Mouse (Mus musculus) frontal cortex, postnatal 14 days (tissue): Measurements from ENCODE around the gene Exoc3l.

Experiments
- DNase-seq, 2 experiments: peaks; one replicate each; pipeline ENCODE4 v3.0.0; 2022; ENCODE audit warnings: low spot score in 2 of 2

The Exoc3l gene

DNA sequence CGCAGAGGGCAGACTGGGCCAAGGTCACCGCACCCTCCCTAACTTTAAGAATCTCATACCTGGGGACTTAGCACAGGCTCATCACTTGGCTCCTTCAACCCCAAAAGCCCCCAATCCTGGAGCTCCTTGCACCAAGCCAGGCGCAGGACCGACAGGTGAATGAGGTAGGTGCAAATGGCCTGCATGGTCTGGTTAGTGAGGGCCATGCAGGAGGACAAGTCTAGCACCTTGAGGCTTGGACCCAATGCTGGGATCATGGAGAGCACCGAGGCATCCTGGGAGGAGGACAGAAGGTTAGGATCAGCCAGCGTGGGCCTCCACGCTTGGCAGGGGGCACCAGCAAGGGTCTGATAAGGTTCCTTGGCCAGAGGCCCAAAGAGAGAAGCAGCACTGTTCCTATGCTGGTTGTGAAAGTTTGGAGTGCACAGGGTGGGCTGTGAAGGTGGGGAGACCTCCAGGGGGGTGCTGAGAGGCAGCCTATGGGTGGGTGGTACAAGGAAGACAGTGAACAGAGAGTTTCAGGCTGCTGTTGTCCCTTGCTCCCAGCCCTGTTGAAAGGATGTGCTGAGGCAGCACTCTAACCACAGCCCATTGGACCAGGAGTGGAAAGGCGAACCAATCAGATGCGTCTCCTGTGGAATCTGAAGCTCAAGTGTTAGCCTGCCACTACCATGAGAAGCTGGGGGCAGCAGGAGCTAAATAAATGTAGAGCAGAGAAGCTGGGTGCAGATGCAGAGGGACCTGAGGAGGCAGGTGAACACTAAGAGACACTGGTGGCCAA lies 17.9 kb upstream of the Exoc3l start:
- DNase-seq = no peak

DNA sequence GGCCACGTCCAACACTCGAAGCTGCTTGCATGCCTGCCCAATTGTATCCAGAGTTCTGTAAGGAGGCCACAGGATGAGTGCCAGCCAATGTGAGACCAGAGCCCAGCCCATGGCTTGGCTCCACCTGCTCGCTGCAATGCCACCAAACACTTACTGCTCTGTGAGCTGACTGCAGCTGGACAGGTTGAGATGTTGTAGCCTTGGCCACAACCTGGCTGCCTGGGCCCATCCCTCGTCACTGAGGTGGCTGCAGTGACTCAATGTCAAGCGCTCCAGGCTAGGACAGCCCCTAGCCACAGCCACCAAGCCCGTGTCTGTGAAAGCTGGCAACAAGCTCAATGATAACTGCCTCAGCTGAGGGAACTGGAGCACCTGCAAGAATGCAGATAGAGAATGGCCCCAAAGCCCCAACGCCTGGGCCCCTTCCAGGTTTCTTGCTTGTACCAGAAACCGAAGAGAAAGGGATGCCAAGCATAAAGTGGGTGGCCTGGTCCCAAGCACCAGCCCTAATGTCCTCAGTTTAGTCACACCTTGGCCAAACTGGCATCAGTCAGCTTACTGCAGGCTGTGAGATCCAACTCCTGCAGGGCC lies 17.1 kb upstream of the Exoc3l start:
- no peak for DNase-seq

DNA sequence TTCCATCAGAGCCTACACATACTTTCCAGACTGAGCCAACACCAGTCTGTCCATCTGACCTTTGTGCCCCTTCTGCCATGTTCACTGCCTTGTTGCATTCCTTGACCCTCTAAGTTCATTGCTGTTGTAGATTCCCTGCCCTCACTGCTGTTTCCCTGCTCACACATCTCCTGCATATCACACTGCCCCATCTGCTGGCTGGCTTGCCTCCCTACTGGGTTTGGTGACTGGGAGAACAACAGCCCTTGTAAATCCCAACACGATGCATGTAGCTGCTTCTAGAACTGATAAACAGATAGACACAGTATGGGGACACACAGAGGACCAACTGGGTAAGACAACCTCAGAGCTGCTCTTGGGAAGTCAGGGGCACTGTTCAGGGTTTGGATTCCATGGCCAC lies 15.8 kb upstream of the Exoc3l start:
- no peak for DNase-seq

DNA sequence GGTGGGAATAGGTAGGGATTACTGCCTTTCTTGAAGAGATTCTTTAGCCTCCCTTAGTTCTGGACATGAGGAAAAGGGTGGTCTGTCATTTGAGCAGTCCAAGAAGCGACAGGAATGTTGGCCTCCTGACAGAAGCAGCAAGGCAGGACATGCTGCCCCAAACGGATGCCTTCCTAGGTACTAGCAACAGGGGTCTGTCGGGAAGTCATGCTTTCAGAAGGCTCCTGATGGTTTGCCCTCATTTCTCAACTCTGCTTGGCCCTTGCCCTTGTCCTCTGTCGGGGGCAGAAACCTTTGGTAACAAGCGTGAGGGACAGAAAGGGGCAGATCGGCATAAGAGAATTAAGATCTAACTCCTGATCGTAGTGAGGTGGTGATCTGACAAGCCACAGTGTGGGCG lies 14.2 kb upstream of the Exoc3l start:
- DNase-seq = no peak

DNA sequence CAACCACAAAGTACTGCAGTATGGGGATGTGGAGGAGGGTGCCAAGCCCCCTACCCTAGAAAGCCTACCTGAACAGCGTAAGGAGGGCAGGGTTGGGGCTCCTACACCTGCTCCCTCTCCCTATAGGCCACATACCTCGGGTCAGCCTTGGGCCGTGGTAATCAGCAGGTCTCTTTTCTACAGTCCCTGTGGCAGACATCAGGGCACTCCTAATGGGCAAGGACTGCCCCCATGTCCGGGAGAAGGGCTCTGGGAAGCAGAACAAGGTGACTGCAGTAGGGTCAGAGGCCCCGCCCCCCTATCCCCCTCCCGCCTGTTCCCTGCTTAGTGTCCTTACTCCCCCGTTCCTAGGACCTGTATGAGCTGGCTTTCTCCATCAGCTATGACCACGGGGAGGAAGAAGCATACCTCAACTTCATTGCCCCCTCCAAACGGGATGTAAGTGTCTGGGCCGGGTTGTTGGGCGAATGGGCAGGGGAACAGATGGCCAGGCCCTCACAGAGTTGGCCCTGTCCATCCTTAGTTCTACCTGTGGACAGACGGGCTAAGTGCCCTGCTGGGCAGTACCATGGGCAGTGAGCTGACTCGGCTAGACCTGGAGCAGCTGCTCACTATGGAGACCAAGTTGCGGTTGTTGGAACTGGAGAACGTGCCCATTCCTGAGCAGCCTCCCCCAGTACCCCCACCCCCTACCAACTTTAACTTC lies 13.4 kb upstream of the Exoc3l start:
- DNase-seq = no peak

DNA sequence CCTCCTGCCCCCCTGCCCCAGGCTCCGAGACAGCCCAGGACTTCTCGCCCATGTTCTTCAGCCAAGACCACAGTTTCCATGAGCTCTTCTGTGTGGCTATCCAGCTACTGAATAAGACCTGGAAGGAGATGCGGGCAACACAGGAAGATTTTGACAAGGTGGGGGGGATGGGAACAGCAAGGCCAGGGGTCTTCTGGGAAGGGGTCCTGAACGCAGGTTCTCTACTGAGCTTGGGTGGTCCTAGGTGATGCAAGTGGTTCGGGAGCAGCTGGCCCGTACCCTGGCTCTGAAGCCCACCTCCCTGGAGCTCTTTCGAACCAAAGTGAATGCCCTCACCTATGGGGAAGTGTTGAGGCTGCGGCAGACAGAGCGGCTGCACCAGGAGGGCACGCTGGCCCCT lies 12.5 kb upstream of the Exoc3l start:
- no peak for DNase-seq

DNA sequence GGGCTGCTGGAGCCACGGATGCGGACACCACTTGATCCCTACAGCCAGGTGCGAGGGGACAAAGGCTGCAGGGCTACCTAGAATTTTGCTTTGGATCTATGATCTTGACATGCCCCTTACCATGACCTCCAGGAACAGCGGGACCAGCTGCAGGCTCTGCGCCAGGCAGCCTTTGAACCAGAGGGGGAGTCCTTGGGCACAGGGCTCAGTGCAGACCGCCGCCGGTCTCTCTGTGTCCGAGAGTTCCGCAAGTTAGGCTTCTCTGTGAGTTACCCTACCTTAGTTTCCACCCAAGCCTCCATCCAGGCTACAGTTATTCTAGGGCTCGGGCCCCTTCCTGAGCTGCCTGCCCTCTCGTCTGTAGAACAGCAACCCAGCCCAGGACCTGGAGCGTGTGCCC lies 11.8 kb upstream of the Exoc3l start:
- DNase-seq = no peak

DNA sequence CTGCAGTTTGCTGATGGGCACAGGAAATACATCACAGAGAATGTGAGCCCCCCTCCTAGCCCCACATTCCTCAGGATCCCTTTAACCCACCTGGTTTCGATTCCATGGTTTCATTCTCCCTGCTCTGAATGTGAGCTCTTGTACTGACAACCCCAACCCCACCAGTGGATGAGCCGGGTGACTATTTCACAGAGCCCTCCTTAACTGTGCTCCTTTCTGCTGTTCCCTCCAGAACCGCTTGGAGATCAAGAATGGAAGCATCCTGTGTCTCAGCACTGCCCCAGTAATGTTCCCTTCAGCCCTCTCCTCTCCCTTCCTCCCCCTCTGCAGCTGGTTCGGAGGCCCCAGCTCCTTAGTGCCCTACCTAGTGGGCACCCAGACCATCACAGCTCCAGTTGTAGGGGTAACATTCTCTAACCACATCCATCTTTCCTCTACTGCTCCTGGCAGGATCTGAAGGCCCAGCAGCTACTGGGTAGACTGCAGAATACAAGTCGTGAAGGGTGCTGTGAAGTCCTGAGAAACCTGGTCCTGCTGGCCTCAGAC lies 10.3 kb upstream of the Exoc3l start:
- no peak for DNase-seq

DNA sequence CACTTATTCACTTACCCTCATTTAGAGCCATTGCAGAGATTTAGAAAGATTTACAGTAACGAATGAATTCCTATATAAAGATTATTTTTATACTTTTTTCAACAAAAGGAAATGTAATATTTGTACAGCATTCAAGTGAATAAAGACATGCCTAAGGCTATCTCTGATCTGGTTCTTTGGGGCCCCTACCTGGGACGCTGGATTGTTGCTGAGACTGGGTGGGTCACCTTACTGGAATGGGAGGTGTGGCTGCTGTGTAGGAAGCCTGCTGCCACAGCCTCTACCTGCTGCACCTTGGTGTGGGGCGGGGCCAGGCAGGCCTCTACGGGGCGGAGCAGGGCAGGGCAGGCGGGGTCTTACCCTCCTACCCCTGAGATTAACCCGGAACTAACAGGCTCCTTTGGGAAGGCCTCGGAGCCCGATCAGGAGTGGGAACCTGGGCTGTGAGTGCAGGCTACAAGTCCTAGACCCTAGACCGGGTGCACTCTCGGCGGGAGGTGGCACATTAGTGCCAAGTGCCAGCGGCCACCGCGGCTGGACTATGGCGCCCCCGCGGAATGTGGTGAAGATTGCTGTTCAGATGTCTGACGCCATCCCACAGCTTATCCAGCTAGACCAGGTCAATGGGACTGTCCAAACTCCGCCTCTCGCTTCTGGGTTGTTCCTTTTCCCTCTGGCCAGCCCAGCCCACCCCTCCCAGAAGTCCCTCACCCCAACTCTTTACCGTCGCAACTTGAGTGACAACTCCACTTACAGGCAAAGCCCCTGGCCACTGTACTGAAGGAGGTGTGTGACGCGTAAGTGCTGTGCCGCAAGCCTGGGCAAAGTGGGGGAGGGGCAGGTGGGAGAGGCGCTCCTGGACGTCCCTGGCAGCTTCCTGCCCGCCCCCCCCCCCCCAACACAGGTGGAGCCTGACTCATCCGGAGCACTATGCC lies 9.6 kb upstream of the Exoc3l start, which contains the start of gene Elmo3:
Elmo3 (plus strand) TSS at position 391 of the 935 bp plus-strand sequence.
- DNase-seq = peak in 1 of 2 experiments; percentile 46

DNA sequence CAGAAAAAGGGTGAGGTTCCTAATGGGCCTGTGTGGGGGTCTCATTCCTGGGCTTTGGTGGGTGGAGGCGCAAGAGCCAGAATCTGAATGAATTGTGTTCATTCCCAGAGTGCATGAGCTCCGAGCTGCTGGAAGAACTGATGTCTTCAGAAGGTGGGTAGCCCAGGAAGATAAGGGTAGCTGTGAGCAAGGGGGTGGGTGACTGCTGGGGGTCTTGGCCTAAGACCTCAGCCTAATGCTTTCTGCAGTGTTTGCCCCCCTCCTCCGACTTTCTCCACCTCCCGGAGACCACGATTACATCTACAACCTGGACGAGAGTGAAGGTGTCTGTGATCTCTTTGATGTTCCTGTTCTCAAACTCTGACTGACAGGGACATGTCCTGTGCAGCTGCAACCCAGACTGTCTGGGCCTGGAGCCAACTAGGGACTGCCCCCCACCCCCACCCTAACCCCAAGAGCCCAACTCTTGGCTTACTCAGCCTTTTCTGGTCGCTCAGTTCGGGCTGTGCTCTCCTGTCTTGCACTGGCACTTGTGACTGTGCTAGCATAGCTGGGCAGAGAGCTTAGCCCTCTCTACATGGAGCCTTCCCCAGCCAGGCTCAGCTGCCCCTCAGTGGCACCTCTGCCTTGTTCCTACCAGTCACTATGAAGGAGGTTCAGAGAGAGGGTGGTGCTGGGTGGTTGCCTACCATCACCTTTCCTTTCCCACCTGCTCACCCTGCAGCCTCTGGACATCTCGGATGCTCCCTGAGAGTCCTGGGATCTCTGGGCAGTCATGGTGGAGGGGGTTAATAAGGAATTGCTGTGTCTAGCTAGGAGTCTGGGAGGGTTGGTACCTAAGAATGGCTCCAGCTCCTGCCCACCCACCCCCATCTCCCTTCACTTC lies 8.7 kb upstream of the Exoc3l start:
- no peak for DNase-seq

DNA sequence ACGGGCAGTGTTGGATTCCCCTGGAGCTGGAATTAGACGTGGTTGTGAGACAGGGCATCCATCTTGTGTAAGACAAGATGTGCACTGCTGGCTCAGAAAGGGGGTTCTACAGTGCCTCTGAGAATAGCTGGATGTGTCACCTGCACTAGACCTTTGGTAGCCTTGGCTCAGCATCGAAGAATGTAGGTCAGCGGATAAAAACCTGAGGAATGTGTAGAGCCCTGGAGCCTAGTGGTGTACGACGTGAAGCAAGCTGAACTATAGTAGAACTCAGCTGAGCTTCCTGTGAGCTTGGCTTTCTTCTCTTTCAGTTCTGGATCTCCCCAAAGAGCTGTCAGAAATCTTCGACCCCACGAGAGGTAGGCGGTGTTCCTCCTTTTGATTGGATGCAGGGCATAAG lies 8.0 kb upstream of the Exoc3l start:
- DNase-seq = no peak

DNA sequence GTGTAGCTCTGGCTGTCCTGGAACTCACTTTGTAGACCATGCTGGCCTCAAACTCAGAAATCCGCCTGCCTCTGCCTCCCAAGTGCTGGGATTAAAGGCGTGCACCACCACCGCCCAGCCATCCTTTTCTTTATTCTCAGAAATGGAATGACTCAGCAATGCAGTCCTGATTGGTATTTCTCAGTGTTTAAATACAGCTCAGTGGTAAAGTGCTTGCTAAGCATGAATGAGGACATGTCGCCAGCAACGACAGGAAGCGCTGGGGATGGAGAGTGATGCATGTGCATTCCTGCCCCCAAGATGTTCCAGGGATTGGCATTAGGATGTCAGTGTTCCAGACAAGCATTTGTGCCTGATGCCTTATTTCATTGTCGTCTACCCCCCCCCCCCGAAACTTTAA lies 7.5 kb upstream of the Exoc3l start:
- no peak for DNase-seq

DNA sequence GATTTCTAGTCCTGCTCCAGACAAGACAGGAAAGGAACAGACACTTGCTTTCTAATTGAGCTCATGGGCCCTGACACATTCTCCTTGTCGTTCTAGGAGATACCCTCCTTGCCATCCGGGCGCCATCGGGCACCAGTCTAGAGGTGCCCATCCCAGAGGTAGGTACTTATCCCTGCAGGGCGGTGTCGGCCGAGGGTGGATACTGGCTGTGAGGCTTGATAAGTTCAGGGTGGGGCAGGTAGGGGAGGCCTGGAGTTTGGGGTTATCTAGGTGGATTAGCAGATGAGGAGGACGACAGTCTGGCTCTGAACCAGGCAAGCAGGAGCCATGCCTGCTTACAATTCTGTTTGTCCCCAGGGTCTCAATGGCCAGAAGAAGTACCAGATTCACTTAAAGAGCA lies 4.1 kb upstream of the Exoc3l start:
- DNase-seq = no peak

DNA sequence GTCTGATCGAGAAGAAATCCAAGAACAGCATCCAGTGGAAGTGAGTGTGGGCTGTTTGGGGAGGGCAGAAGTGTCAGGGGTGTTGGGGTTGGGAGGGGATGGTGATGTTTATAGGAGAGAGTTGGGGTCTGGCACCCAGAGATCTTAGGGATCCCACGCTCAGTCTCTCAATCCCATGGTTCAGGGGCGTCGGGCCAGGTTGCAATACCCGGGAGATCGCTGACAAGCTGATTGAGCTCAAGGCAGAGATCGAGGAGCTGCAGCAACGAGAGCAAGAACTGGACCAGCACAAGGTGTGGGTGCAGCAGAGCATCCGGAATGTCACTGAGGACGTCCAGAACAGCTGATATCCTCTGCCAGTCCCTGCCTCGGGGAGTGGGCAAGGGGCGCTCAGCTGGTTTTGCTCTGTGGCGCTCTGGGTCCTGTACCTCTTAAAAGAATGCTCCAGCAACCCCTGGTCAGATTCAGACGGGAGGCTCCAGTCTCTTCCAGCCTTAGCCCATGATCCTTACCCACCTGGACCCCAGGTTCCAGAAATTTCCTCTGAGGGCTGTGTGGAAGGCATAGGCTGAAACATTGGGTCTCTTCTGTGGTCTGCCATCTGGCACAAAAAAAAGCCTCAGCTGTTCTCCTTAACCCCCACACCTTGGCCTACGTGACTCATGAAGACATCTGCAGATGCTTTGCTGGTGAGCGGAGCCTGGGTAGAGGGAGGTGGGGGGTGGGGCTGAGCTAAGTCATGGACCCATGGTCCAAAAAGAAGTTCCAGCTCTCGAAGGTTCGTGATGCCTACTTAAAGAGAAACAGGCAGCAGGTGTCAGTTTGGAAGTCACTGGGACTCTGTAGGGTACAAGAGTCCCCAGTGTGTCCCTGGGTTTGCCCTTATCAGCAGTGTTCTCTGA lies 2.7 kb upstream of the Exoc3l start:
- DNase-seq = no peak

DNA sequence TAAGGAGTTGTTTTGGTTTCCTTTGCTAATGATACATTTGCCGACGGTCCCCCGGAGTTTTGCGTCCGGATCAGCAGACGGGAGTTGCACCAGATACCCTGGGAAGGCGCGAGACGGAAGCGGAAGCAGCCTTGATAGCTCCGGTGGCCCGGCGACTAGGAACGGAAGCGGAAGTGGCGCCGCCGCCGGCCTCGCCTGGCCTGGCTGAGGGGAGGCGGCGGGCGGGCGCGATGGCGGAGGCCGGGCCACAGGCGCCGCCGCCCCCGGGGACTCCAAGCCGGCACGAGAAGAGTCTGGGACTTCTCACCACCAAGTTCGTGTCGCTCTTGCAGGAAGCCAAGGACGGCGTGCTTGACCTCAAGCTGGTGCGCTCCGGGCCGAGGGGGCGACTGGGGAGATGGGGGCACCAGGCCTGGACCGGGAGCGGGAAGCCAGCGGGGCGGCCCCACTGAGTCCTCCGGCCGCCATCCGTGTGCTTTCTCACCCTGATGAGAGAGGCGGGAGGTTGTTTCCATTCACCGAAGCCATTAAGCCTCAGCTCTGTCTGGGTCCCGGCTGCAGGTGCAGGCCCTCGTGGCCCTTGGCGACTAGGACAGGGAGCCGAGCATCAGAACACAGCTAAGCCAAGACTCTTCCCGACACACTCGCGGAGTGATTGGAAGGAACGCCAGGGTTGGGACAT lies 1.8 kb upstream of the Exoc3l start, which contains the start of gene E2f4:
E2f4 (plus strand) TSS at position 153 of the 682 bp plus-strand sequence.
- DNase-seq = peak; percentile 81 to 91

DNA sequence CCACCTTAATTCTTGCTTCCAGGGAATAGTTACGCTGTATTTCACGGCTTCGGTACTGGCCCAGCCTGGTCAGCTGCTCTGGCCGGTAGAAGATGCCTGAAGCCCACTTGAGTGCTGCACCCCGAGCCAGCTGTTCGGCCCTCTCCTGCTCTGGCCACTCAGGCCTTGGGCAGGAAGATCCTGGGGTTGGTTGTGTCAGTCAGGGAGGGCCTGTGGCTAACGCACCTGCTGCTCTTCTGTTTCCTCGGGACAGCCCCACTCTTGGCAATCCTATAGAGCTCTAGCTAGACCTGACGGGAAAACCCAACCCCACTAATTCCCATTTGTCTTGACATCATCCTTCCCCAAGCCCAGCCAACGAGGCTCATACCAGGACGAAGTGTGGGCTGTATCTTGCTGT lies 645 bp downstream of the Exoc3l start:
- no peak for DNase-seq

DNA sequence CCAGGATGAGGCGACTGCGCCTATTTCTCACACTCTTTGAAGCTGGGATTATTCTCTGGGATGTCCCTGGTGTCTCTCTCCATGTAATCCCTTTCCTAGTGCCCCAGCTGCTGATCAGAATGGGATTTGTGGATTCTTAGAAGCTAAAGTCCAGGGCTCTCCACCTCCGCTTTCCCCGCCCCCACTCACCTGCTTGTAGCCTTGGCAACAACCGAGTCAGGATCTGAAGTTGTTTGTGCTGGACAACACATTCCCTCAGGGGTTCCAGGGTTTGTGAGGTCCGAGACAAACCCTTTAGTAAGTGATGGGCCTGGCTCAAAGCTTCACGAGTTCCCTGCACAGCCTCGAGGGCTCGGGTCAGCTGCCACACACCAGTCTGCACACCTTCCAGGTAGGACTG lies 1.1 kb downstream of the Exoc3l start:
- no peak for DNase-seq

DNA sequence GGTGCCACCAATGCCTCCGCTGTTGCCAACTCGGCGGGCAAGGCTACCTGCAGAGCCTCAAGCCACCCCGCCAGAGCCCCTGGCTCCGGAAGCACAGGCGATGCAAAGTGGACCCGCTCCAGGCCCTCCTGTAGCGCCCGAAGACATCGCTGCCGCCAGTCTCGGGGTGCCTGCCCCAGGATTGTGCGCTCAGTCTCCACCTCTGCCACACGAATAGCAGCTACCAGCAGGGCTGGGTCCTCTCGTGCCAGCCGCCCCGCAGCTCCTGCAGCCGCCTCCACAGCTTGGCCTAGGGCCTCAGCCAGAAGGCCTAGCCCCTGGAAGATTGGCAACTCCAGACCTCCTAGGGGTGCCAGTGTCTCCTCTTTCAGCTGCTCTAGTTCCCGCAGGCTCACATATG lies 2.5 kb downstream of the Exoc3l start:
- no peak for DNase-seq

DNA sequence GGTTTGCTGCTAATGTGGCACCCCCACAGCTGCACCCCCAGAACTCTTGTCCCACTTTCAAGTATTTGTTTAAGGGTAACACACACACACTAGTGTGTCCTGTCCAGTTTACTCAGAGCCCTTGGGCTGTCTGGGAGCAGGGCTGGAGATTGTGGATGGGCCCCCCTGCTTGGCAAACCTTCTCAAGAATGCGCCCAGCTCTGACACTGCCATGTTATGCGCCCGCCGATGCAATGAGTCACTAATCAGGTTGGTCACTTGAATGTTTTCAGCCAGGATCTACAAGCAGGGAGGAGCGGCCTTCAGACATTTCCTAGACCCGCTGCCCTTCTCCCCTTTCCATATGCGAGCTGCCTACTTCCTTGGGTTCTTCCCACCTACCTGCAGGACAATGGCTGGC lies 3.4 kb downstream of the Exoc3l start:
- no peak for DNase-seq
